Mouse (Mus musculus) fat pad, adult 2 months (tissue): ENCODE results near the gene Grm8.
"Not testable (repeated sequence)": the region's sequence is repeated elsewhere in the genome, so short reads cannot be mapped to it uniquely, and the experiment has no call there.

ENCODE experiments used
- DNase-seq: peaks from one replicate; pipeline ENCODE4 v3.0.0-alpha.2; 2011; ENCODE audit warnings: low read depth, low spot score; ENCODE audit errors: extremely low read depth

Grm8 gene

DNA sequence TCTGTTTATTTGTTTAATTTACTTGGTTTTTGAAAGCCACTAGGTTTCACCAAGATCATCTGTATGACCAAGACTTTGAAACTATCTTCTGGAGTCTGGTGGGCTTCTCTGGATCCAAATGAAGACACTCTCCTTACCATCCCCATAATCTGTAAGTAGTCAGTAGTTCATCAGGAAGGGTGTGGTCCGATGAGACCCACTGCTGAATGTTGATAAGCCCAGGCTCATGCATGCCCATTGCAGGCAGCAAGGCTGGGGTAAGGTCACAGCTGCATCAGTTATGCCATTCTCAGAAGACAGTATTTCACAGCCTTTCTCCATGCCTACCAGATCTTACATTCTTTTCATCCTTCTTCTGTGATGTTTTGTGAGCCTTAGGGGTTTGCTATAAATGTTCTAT, 247.1 kb downstream of the Grm8 start:
- no peak for DNase-seq

DNA sequence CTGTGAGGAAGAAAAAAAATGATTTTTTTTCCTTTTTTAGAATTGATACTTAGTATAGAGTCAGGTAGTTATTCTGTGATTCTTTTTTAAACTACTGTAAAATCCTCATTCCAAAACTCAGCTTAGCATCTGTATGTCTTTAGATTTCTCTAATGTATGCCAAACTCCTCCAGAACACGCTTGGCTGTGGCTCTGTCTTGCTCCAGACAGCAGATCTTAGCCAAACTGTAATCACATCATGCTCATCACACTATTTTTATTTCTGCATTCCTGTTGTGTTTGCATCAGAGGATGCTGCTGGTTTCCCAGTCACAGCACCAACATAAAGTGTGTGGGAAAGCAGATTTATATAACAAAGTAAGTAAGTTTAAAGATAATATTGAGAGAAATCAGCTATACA, 249.2 kb downstream of the Grm8 start:
- DNase-seq = no peak

DNA sequence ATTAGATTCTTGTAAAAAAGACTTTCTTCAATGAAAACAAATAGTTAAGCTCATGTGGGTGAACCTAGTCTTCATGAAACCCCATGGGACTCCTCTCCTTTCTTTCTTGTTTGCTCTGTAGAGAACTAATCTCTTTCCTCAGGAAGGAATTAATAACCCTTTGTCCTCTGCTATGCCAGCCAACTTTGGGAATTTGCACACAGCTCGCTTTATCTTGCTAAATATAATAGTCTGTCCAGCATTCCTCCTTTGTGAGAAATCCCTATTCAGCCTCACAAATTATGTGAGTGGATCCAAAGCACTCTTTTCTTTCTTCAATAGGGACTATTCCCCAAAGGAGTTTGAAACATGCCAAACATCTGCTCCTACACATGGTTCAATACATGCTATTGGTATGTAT, 285.3 kb downstream of the Grm8 start:
- DNase-seq = no peak

DNA sequence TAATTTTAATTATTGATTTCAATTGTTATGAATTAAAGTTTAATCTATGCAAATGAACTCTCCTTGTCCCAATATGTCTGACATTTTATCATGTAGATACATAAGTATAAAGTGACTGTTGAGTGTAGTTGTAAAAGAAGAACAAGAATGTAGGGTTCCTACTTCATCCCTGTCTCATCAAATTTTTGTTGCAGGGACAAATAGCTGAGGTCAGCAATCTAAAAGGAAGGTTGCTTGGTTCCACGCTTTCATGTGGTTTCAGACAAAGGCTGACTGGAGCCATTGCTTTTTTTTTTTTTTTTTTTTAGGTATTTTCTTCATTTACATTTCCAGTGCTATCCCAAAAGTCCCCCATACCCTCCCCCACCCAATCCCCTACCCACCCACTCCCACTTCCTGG, 298.8 kb downstream of the Grm8 start:
- no peak for DNase-seq

DNA sequence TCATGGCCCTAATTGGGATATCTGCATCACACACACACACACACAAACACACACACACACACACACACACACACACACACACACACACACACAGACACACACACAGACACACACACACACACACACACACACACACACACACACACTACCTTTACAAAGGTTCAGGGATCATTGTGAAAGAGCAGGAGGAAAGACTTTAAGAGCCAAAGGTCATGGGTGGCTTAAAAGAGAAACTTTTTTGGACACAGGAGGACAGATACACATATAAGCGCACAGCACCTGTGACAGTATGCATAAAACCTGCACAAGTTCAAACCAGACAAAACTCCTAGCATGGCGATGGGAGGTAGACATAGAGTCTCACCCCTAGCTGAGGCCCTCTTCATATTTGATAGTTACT, 315.2 kb downstream of the Grm8 start:
- DNase-seq = not testable (repeated sequence)

DNA sequence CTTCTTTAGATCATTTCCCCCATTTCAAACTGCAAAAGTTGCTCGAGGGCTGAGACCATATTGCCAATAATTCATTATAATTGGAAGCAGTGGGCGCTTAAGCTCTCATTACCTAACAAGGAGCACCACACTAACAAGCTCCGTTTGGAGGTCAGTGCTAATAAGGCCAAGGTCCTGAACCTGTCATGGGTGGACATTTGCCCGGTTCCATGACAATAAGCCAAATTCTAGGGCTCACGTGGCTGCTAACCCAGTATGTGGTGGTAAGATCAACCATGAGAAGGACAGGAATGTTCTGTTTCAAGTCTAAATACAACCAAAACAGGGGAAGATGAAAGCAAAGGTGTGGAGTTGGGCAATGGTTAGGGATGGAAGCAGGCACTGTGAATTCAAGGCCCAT, 322.2 kb downstream of the Grm8 start:
- DNase-seq = no peak

DNA sequence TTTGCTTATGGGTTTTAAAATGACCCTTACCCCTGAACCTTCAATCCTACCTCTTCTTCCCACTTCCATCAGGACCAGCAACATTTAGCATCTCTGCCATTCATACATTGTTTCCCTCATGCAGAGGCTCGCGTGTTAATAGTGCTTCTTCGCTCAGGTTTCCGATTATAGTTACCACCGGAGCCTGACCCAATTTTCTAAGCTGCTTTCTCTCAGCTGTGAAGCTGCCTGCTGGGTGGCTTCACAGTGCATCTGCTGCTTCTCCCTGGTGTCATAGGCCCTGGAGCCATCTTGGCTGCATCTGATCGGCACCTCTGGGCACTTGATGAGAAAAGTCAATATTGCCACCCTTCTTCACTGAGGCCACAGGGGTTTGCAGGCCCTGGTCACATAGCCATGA, 325.0 kb downstream of the Grm8 start:
- DNase-seq = no peak

DNA sequence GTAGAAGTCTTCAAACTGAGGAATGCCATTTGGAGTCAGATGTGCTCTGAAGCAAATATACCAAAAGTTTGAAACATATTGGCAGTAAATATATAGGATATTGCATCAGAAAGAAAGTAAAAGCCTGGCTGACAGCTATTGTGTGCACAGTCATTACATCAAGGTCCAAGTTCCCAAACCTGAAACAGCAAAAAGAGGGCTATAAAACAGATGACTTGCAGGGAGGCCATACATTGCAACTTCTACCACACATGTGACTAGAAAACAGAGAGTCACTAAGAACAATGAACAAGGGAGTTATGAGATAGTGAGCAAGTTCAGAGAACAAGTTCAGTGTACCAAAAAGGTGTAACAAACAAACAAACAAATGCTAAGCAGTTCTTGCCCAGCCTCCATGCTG, 328.2 kb downstream of the Grm8 start:
- DNase-seq = no peak

DNA sequence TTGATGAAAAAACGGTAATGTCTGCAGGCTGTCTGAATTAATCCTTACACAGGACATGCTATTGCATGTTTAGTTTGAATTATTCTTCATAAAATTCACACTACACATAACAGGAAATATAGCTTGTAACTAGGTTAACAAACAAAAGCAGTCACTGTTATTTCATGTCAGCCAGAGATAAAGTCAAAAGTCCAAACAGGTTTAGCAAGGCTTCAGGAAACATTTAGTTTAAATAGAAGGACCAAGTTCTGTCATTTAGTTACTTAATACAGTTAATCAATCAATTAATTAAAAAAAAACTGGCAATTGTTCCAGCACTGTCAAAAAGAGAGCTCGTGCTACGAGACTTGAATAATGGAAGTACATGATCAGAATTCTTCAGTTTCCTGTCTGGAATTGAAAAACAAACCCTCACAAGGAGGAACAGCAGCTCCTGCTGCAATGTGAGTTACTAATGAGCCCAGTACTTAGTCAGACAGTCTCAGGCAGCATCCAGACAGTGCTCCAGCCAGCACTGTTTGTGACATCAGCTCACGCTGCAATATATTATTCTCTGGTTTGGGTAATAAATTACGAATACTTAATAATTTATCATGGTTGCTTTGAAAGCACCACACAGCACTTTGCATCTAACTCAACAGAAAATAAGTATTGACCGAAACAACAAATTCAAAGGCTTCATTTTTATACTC, 334.0 kb downstream of the Grm8 start:
- DNase-seq = no peak

DNA sequence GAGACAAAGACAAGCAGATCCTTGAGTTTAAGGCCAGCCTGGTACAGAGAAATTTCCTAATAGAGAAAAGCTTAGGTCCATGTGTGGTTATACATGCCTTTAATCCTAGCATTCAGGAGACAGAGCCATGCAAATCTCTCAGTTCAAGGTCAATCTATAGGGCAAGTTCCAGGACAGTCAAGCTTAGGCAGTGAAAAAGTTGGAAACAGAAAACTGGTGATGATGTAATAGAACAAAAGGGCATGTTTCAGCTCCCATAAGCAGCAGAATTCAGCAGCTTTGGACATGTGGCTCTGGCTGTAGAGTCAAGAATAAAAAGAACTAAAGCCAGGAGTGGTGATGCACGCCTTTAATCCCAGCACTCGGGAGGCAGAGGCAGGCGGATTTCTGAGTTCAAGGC, 336.2 kb downstream of the Grm8 start:
- DNase-seq = no peak

DNA sequence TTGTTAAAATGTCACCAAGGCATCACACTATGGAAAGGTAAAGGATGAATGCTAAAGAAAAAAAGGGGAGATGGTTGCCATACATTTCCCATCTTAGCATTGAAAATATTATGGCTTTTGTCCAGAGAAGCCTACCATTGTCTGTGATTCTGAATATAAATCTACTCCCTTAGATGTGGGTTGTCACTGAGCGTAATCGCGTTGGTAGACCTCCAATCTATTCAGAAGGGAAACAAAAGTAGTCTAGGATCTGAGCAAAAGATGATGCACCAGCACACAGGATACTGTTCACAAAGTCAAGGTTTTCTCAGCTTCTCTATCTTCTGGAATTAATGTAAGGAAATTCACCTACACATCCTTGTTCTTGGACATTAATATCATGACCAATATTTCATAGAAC, 345.4 kb downstream of the Grm8 start:
- DNase-seq = no peak

DNA sequence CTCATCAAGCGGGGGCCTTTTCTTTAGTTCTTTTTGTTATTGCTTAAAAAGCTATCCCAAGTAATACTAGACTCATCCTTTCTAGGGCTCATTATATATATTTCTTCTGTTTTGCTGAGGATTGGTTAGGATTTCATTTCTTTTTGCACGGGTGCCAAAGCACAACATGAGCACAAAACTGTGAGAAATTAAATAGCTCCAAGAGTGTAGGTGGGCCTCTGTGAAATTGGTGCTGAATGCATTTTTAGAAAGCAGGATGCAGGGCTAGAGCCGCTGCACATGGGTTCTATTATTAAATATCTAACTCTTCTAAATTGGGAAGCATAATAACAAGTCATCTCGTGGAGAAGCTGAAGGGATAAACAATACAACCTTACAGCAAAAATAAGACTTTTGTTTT, 345.8 kb downstream of the Grm8 start:
- DNase-seq = no peak

DNA sequence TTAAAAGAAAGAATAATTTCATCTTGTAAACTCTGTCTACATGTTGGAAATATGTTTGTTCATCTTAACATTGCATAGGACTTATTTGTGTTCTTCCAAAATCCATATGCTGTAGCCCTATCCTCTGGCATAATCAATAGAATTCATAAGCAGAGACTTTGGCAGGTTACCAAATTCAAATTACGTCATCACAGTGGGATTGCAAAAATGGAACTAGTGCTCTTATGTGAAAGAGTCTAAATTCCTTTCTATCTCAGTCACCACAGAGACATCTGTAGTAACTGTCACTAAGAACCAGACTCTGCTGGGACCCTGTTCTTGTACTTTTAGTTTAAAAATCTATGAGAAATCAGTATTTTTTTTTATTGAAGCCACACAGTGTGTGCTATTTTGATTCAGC, 352.7 kb downstream of the Grm8 start:
- no peak for DNase-seq

DNA sequence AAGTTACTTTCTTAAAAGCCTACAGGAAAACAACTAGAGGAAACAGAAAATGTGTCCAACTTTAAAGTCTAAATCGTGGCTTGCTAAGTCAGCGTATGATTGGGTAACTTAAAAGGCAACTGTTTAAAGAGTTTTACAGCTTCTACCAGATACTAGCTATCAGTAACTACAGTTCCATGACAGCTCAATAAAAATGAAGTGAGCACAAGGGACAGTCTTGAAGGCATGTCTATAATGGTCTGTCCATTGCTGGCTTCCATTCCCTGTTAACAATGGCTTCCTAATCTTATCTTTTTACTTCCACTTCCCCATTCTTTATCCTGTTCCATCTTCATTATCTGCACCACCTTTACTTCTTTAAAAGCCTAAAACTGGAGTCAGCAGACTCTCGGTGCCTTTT, 353.6 kb downstream of the Grm8 start:
- no peak for DNase-seq

DNA sequence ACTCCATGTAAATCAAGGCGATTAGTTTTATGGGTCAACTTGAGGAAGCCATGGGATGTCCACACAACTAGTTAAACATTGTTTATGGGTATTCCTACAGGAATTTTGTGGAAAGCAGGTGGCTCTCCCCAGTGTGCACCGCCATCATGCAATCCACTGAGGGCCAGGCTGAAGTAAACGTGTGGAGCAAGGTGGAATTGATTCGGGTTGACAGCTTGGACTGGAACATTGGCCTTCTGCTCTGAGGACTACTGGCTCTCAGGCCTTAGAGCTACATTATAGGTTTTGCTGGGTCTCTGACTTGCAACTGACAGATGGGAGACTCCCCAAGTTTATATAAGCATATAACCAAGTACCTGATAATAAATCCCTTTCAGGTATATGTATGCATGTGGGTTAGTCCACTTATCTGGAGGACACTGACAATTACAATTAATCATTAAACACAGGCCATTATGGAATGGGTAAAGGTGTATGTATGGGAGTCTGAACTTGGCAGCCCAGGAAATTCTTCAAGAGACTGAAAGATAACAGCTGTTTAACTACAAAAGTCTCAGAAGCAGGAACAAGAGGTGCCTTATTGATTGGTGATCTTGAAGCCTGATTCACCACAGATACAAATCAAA, 359.2 kb downstream of the Grm8 start:
- DNase-seq = no peak

DNA sequence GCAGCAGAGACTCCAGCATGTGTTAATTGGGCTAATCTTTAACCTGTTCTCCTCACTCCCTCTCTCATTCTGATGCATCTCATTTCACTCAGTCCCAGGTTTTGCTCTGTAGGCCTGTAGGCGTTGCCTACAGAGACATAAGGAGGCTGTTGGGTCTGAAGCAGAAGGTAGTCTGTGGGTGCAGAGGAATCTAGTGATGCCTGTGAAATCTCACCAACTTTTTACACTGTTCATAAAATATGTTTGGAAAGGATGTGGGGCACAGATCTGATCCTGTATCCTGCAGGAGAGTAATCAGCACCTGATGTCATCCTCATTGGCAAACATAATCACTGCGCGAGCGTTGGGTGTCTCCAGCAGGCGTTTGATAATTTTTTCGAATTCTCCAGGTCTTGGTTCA, 372.9 kb downstream of the Grm8 start:
- no peak for DNase-seq

DNA sequence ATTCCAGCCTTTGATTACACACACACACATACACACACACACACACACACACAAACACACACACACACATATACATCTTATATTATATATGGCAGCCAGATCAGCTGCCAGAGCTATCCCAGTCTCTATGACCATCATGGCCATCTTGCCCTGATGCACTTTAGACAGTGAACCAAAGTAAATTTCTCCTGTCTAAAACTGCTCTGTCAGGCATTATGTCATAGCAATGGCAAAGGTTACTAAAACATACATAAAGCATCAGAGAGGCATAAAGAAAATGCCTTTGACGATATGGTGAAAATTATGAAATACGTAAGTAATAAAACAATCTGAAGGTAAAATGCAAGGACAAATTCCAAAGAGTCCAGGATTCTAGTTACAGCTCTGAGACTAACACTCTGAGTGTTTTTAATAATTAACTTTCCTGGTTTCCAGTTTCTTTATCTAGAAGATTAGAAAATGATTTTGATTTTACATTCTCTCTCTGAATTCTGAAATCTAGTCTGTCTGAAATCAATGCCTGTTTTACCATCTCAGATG, 381.6 kb downstream of the Grm8 start:
- DNase-seq = no peak

DNA sequence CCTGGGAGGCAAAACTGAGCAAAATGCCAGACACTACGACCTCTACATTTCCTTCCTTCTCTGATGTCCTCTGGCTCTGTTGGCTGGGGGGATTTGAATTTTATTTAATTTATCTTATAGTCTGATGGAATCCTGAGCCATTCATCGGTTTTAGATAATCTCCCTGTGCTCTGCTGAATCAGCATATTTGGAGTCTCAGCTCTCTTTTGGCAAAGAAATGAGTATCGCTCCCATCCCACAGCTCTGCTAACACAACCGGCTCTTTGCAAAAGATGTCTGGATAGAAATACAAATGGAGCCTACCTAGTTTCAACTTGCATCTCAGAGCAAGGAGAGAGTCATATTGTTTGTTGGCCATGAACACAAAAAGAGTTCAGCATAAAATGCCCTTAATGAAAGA, 388.5 kb downstream of the Grm8 start:
- no peak for DNase-seq

DNA sequence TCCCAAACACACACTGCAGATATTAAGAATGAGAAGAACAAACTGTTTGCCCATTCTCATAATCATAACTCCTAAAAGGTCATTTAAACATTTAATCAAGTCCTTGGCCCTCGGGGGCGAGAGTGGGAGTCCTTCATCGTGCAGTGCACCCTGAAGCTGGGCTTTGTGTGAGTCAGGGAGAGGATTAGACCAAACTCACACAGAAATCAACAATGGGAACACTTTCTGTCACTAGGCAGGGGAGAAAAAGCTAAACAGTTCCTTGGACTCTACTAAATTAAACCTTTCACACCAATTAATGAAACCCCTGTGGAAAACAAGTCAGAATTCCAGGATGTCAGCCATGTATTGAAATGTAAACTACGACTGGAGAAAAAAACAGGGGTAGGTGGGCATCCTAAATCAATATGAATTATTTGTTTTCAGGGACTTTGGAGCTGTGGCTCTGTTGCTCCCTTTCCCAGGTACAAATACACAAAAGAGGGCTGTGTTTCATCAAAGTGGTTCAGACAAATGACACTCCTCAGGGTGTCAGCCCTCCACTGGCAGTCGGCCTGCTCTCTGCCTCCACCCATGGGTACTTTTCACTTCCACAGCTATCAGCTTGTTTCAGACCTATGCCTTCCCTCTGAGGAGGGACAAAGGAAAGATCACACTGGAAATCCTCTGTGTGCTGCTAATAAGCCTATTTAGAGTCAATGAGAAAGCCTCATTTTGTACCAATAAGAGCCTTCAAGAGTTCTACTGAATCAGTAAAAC, 389.1 kb downstream of the Grm8 start:
- DNase-seq = no peak

DNA sequence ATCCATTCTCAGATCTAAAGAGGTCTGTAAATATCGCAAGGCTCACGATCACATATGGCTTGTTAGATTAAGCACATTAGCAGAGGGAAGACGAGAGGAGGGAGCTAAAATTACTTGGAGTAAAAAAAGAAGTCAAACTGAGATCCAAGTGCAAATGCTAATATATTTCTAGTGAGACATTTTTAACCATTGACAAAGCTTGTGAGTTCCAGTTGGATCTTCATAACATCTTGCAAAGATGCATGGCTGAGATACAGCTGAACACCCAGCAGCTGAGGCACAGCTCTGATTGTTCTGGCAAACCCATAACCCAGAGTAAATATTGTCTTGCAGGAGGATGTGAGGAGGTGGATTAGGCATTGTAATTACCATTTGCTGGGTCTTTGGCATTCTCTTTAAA, 445.6 kb downstream of the Grm8 start:
- DNase-seq = no peak

DNA sequence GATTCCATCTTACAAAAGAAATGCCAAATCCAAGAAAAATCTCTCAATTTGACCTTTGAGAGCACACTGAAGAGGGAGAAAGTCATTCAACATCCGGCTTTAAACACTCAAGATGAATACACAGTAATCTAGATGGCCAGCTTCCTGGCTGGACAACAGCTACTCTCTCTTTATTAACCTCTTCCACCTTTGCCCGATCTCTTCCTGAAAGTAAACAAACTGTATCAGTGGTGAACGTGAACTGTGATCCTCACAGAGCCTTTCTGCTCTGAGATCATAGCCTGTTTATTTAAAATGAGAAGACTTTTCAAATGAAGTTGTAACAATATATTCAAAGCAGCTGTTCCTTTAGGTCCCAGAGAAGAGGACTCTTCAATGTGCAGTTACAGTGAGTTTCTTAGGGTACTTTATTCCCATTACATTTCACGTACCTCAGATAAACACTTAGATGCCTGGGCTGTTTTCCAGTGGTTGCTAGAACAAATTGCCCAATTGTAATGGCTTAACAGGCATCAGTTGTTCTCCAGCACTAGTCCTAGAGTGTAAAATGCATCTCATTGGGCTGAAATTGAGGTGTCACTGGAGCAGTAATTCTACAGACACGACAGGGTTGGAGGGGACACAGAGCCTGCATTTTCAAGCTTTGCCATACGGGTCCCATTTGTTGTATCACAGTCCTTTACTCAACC, 473.1 kb downstream of the Grm8 start:
- DNase-seq = no peak

DNA sequence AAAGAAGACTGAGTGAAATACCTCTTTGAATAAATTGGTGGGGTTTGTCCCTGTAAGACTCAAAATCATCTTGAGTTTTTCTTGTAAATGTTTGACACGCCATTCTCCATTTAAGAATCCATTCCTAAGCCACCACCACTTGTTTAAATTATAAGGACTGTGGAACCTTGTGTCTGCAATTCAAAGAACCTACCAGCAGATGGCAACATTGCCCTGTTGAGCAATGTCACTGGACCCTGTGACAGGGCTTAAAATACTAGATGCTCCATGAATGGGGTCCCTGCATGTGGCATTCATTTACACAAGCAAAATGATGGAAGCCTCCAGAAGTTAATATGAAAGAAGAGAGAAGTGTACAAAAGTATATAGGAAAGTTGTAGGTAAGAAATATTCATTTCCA, 477.5 kb downstream of the Grm8 start:
- DNase-seq = no peak
